Mouse (Mus musculus): ENCODE data around the gene Ifna5.

Ifna5 gene

DNA sequence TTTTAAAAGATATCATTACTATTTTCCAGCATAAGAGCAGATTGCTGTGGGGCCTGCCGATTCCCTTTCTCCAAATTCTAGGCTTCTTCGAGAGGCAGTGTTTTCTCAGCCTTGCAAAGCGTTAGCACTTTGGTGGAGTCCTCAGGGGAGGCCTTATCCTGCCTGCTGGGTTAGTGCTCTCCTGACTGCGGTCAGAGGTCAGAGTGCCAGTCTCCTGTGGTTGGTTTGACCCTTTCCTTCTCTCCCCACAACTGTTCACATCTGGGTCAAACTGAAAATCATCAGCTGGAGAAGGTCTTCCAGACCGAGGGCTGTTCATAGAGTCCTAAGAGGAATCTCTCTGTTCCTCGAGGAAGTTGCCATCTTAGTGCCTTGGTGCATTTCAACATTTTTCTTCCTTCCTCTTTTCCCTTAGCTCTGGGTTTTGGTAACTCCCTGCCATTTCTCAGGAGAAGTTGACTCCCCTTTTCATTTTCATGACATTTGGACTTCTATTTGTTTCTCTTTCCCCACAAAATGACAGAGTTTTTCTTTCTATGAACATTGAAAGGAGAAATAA, 29.8 kb downstream of the Ifna5 start:
- DNase-seq, result peak; percentile 71

DNA sequence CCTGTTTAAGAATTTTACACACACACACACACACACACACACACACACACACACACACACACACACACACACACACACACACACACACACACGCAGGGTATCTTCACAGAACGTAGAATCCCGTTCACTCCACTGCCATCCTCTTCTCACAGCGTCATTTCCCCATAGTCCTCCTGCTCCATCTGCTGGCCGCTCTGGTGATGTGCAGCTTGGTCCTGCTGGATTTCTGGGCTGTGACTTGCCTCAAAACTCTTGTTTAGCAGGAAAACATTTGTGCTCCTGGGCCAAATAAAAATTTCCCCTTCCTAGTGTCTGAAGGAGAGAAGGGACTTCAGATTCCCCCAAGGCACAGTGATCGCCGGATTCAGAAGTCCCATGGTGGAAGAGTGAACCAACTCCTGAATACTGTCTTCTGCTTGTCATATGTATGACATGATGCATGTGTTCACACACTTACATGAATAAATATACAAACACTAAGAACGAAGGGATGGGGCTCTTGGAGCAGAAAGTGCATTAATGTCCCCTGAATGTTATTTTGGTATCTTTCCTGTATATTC, 32.1 kb downstream of the Ifna5 start:
- DNase-seq, result peak; percentile 96

DNA sequence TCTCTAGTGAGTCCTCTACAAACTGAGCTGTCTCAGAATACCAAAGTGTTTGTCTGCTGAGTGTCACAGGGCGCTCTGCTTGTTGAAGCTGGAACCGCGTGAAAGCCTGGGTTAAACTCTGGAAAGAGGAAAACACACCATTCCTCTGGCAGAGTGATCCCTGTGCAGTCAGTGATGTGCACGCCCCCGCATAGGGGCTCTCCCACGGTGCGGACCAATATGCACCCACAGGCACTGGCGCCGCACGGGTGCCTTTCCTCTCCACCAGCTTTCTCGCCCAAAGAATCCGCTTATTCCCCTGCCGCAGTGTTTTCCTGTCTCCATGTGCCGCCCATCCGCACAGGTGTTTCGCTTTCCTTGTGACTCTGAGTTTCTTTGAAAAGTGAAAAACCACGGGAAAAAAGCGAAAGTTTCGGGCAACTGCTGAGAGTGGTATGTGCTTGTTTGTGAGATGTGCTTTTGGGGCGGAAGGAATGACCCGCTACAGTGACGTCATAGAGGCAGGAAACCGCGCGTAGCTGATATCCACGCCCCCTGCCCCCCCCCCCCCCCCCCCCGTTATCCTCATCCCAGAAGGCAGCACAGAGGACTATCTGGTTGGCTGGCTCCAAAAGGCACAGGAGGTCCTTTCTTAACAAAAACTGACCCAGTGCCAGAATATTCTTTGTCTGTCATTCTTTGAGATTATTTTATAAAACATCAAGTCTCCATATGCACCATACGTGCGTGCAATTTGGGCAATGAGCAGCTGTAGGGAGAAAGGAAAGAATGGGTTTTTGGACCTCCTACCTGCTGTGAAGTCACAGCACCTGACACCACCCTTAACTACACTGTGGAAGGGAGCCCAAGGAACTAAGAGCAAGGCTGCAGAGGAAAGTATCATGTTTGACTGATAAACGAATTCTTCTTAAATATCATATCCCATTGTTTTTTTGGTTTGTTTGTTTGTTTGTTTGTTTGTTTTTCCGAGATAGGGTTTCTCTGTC, 32.9 kb downstream of the Ifna5 start:
- peak; percentile 94 for DNase-seq

DNA sequence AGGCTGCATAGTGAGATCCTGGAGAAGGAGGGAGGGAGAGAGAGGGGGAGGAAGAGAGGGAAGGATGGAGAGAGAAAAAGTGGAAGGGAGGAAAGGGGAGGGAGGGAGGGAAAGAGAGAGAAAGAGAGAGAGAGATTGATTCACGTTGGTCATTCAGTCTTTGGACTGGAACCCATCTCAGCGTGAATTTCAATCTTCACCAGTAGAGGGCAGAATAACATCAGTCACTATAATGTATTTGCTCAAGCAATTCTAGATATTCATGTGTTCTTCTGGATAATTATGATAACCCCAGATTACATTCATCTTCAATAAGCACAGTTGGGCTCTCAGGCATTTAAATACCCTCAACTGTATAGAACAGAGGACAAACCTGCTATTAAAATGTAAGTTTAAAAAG, 37.4 kb downstream of the Ifna5 start:
- no peak for DNase-seq

DNA sequence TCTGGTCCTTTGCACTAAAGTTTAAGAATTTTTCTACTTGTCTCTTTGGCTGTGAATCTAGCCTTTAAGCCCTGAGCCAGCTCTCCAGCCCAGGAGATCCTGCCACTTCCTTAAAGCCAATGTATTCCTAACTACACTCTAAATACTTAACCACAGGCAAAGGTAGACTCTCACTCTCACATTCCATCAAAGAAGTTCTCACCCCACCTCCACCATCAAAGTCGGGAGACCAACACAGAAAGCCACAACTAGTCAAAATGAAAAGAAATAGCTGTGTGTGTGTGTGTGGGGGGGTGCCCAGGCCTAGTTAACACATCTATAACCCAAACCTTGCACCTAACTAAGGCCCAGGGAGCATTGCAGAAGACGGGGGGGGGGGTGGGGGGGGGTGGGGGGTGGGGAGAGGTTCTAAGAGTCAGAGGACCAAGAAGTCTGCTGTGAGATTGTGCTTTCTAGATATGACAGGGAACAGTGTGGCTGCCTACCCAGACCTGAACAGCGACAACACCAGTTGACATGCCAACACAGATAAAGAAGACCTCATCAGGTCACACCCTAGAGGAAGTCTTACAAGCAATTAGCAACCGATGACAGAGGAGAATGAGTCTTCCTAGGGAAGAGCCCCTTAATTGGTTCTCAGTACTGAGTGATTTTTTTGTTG, 40.2 kb downstream of the Ifna5 start:
- DNase-seq, result no peak

DNA sequence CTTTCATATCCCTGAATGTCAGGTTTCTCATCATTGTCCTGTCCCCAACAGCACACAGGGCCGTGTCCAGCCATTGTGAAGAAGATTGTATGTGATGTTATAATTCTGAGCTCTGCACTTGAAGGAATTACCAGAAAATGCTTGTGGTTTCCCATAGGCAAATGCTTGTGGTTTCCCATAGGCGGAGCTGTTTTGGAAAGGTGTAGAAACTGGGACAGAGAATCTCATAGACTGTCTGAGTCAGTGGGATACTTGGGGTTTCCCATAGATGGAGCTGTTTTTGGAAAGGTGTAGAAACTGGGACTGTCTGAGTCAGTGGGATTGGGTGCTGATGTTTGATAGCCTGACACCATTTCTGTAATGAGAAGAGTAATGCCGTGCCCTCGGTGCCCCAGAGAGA, 41.2 kb downstream of the Ifna5 start:
- DNase-seq, result no peak

DNA sequence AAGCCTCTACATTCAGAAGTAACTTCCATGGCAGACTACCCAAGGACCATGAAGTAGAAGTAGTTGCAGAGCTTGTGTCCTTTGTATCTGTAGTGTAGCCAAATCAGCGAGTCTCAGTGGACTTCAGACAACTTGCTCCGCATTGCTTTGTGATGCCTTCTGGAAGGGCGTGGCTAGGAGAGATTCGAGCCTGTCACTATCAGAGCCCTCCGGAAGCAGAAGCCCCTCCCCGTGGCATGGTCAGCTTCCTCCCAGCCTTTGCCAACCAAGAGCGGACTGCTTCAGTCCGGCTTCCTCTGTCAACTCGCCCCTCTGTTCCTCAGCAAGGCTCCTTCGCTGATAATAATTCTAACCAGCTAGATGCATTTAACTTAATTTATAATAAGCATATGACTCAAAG, 42.9 kb downstream of the Ifna5 start:
- no peak for DNase-seq

DNA sequence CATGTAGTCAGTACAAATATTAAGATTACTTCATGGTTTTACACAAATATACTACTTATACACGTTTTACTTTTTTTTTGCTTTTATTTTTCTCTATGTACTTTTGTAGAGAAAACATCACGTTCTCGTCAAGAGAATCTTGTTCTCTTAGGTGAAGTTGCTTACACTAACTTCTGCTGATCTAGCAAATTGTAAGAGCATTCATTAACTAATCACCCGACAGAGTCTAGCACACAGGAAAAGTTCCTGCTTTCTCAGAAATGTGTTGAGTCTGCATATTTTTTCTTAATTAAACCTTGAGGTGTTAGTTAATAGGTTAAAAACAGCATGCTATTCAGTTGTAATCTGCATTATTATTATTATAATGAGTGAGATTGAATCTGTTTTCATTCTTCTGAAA, 43.4 kb downstream of the Ifna5 start:
- no peak for DNase-seq

DNA sequence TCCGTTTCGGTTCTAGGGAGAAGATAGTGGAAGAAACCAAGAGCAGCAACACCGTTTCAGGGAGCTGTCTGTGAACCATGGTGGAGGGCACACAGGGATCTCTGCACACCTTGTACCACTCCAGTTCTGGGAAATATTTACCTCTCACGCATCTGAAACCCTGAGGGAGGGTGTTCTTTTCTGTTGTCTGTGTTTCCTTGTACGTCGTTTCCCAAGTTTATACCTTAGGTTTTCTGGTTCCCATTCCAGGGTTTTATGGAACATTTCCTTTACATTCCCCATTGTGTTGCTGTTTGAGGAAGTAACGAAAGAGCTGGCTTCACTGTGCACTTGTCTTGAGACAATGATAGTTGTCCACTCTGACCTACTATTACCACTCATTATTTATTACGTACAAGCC, 44.8 kb downstream of the Ifna5 start, which contains the start of gene Ifne:
Gene Ifne (minus strand): TSS at position 101 of the 400 bp plus-strand sequence.
- DNase-seq, result no peak

Measured in heart, adult 11 months (tissue).